Mouse (Mus musculus) mesoderm, embryonic 11.5 days (tissue): Measurements from ENCODE around the gene Rps15.

ENCODE experiments used
- DNase-seq: peaks from one replicate; pipeline ENCODE4 v3.0.0-alpha.2; 2012; ENCODE audit warnings: low read depth, low spot score

Rps15 gene

GRCm38 (mm10) chr10:80315315-80315714, 23.1 kb downstream of the Rps15 start:
- no peak for DNase-seq

- no peak for DNase-seq
These were observed 24.1 kb downstream of the Rps15 start for GRCm38 (mm10) chr10:80316359-80316781.

GRCm38 (mm10) chr10:80317011-80317410, 24.8 kb downstream of the Rps15 start:
- no peak for DNase-seq

GRCm38 (mm10) chr10:80320340-80320760, 28.1 kb downstream of the Rps15 start, which contains the start of gene 2310011J03Rik:
TSS of gene 2310011J03Rik (minus strand) at chr10:80320537.
- DNase-seq, result peak; percentile 92

- no peak for DNase-seq
These were observed 28.9 kb downstream of the Rps15 start for GRCm38 (mm10) chr10:80321014-80321669.

- DNase-seq, result no peak
These were observed 29.7 kb downstream of the Rps15 start for GRCm38 (mm10) chr10:80321670-80322581.

GRCm38 (mm10) chr10:80322811-80323211, 30.6 kb downstream of the Rps15 start:
- no peak for DNase-seq

GRCm38 (mm10) chr10:80323261-80324119, 31.2 kb downstream of the Rps15 start:
- DNase-seq, result peak; percentile 49

- DNase-seq, result no peak
These were observed 32.1 kb downstream of the Rps15 start for GRCm38 (mm10) chr10:80324120-80325037.

GRCm38 (mm10) chr10:80325045-80325444, 32.8 kb downstream of the Rps15 start:
- no peak for DNase-seq

GRCm38 (mm10) chr10:80329273-80330081, 37.2 kb downstream of the Rps15 start, which contains the start of the genes Pcsk4 and Reep6:
TSS of gene Pcsk4 (minus strand) at chr10:80329498.
TSS of gene Reep6 (plus strand) at chr10:80329953.
- peak; percentile 98 for DNase-seq

GRCm38 (mm10) chr10:80330084-80330483, 37.8 kb downstream of the Rps15 start:
- DNase-seq, result no peak

GRCm38 (mm10) chr10:80330888-80331287, 38.6 kb downstream of the Rps15 start:
- no peak for DNase-seq

GRCm38 (mm10) chr10:80331636-80332524, 39.6 kb downstream of the Rps15 start:
- DNase-seq, result no peak

GRCm38 (mm10) chr10:80332525-80332989, 40.3 kb downstream of the Rps15 start:
- no peak for DNase-seq

- no peak for DNase-seq
These were observed 44.0 kb downstream of the Rps15 start for GRCm38 (mm10) chr10:80336263-80336662.

GRCm38 (mm10) chr10:80339941-80340750, 47.9 kb downstream of the Rps15 start:
- DNase-seq, result peak; percentile 89

GRCm38 (mm10) chr10:80341026-80341425, 48.8 kb downstream of the Rps15 start:
- DNase-seq, result no peak
